Mouse (Mus musculus) adrenal gland, postnatal 10 days (tissue): ENCODE measurements at regions not wholly inside any gene's neighbourhood (a gene's known extent, or its start where the extent isn't known, plus 50 kb on each side); places are given as distances from the start of the nearest gene placed in this dataset.
"Not testable (repeated sequence)": the region's sequence is repeated elsewhere in the genome, so short reads cannot be mapped to it uniquely, and the experiment has no call there.

Experiments used
- DNase-seq: peaks from one replicate; pipeline ENCODE4 v3.0.0; 2021; ENCODE audit warnings: mixed read lengths

- DNase-seq = no peak
Measured at GRCm38 (mm10) chr12:93812963-93813733, 1878.9 kb upstream of the Flrt2 start.

- DNase-seq = no peak
Measured at GRCm38 (mm10) chr12:93850944-93851520, 1841.0 kb upstream of the Flrt2 start.

GRCm38 (mm10) chr12:93851660-93852059, 1840.4 kb upstream of the Flrt2 start:
- DNase-seq = no peak

GRCm38 (mm10) chr12:93885946-93886345, 1806.1 kb upstream of the Flrt2 start:
- DNase-seq = no peak

- DNase-seq = peak; percentile 2
Measured at GRCm38 (mm10) chr12:93890109-93890508, 1801.9 kb upstream of the Flrt2 start.

- DNase-seq = not testable (repeated sequence)
Measured at GRCm38 (mm10) chr12:93928541-93929238, 1763.3 kb upstream of the Flrt2 start.

GRCm38 (mm10) chr12:93929239-93929563, 1762.8 kb upstream of the Flrt2 start:
- DNase-seq = not testable (repeated sequence)

- DNase-seq = not testable (repeated sequence)
Measured at GRCm38 (mm10) chr12:93930242-93930641, 1761.8 kb upstream of the Flrt2 start.

GRCm38 (mm10) chr12:93960869-93961268, 1731.2 kb upstream of the Flrt2 start:
- DNase-seq = no peak

GRCm38 (mm10) chr12:93981307-93981706, 1710.7 kb upstream of the Flrt2 start:
- no peak for DNase-seq

GRCm38 (mm10) chr12:93991531-93991930, 1700.5 kb upstream of the Flrt2 start:
- no peak for DNase-seq

- DNase-seq = no peak
Measured at GRCm38 (mm10) chr12:93993875-93994274, 1698.2 kb upstream of the Flrt2 start.

- no peak for DNase-seq
Measured at GRCm38 (mm10) chr12:94015946-94016345, 1676.1 kb upstream of the Flrt2 start.

GRCm38 (mm10) chr12:94031364-94031763, 1660.7 kb upstream of the Flrt2 start:
- DNase-seq = no peak

- no peak for DNase-seq
Measured at GRCm38 (mm10) chr12:94047972-94048371, 1644.1 kb upstream of the Flrt2 start.

GRCm38 (mm10) chr12:94057767-94058166, 1634.3 kb upstream of the Flrt2 start:
- DNase-seq = no peak

- DNase-seq = no peak
Measured at GRCm38 (mm10) chr12:94059641-94060040, 1632.4 kb upstream of the Flrt2 start.

- DNase-seq = no peak
Measured at GRCm38 (mm10) chr12:94060336-94060735, 1631.7 kb upstream of the Flrt2 start.

- DNase-seq = peak; percentile 29
Measured at GRCm38 (mm10) chr12:94066444-94067152, 1625.4 kb upstream of the Flrt2 start.

GRCm38 (mm10) chr12:94070940-94071505, 1621.0 kb upstream of the Flrt2 start:
- no peak for DNase-seq

GRCm38 (mm10) chr12:94105582-94106162, 1586.4 kb upstream of the Flrt2 start:
- no peak for DNase-seq

GRCm38 (mm10) chr12:94150143-94150542, 1541.9 kb upstream of the Flrt2 start:
- DNase-seq = no peak
